Mouse (Mus musculus): ENCODE results near the gene Dvl2. TPM values are rescaled to one million over a fixed set of nuclear protein-coding genes. Genes with fewer than 3 reads are reported as not detected.
"Not testable (repeated sequence)": the region's sequence is repeated elsewhere in the genome, so short reads cannot be mapped to it uniquely, and the experiment has no call there.

Dvl2 gene
- polyA plus RNA-seq, 1 experiment from 2014 or later, result 28.7 TPM

DNA sequence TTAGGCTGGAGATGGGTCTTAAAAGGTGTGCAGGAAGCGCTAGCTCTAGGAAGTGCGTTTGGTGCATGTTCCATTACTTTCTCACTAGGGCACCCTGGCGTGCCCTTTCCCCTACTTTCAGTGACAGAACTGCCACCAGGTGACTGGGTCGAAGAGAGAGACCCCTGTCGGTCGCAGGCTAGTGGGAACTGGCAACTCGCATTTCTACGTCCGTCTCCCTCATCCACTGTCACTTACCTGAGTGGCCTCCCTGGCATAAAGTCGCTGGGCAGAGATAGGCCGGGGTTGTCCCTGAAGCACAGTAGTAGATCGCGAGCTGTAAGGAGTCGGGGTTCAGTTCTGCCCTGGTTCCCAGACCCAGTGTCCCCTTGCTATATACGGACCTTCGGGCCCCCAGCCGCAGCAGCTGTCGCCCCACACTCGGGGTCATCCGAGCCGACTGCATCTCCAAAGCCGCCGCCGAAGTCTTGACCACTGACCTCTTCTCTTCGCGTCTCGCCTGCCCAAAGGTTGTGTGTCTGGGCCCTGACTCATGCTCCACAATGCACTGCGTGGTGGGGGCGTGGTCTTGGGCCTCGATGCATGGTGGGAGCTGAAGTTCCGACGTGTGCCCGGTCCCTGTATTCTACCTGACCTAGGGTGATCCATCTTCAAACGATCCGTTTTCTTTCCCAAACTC is 14.6 kb downstream of the Dvl2 start, which contains the start of gene Acadvl:
Gene Acadvl (minus strand): TSS at position 532 of the 679 bp plus-strand sequence.
- no peaks in the 10 kb centered on the region for H3K9me3 ChIP-seq
- under 1% methylated on average over 35 of the region's 35 CpGs for WGBS
- peaks cover 30% of the 10 kb centered on the region for H3K36me3 ChIP-seq
- peak within 1 kb of the TSS; percentile 61 for H3K4me3 ChIP-seq
- H3K4me2 ChIP-seq, result peak within 1 kb of the TSS; percentile 74
- no peaks in the 10 kb centered on the region for H3K27me3 ChIP-seq
- peak; percentile 82 for ATAC-seq (ENCODE audit: low FRiP score, low read depth)
- H3K27ac ChIP-seq (replicated peaks), result peak within 1 kb of the TSS; percentile 72
- H3K9ac ChIP-seq, result peak within 1 kb of the TSS; percentile 78
- peaks cover 44% of the 10 kb centered on the region for H3K4me1 ChIP-seq (replicated peaks)

DNA sequence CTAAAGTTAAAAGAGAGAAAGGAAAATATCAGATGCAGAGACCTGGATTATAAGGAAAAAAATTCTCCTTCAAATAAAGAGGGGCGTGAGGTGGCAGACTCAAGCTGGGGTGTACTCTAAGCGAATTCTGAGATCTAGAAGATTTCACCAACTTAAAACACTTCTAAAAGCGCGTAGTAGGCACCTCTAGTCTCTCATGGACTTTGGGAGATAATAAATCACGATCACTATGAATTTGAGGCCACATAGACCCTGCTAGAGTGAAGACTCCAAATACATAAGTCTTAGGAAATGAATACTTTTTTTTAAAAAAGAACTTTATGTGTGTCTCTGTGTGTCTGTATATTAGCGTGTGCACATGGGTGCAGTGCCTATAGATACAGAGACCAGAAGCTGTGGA is 15.3 kb downstream of the Dvl2 start:
- 69% methylated on average over 6 of the region's 6 CpGs for WGBS
- H3K27me3 ChIP-seq, result no peaks in the 10 kb centered on the region
- peaks cover 25% of the 10 kb centered on the region for H3K36me3 ChIP-seq
- H3K4me3 ChIP-seq, result peak overlapping the region; percentile 61
- ATAC-seq (ENCODE audit: low FRiP score, low read depth), result no peak
- H3K4me2 ChIP-seq, result peak overlapping the region; percentile 74
- no peak overlapping the region for H3K27ac ChIP-seq (replicated peaks)
- H3K9ac ChIP-seq, result no peak overlapping the region; the same call in 1 of the 2 replicates
- H3K9me3 ChIP-seq, result no peaks in the 10 kb centered on the region
- peaks cover 50% of the 10 kb centered on the region for H3K4me1 ChIP-seq (replicated peaks)

DNA sequence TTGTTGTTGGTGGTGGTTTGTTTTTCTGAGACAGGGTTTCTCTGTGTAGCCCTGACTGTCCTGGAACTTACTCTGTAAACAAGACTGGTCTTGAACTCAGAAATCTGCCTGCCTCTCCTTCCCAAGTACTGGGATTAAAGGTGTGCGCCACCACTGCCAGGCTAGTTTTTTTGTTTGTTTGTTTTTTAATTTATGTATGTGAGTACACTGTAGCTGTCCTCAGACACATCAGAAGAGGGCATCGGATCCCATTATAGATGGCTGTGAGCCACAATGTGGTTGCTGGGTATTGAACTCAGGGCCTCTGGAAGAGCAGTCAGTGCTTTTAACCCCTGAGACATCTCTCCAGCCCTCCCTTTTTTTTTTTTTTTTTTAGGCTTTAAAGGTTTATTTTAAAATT is 15.8 kb downstream of the Dvl2 start:
- peaks cover 20% of the 10 kb centered on the region for H3K36me3 ChIP-seq
- peaks cover 55% of the 10 kb centered on the region for H3K4me1 ChIP-seq (replicated peaks)
- not testable (repeated sequence) for H3K4me3 ChIP-seq; H3K27ac ChIP-seq (replicated peaks); H3K27me3 ChIP-seq; H3K4me2 ChIP-seq; ATAC-seq (ENCODE audit: low FRiP score, low read depth); H3K9ac ChIP-seq; H3K9me3 ChIP-seq
- 78% methylated on average over 2 of the region's 2 CpGs for WGBS

DNA sequence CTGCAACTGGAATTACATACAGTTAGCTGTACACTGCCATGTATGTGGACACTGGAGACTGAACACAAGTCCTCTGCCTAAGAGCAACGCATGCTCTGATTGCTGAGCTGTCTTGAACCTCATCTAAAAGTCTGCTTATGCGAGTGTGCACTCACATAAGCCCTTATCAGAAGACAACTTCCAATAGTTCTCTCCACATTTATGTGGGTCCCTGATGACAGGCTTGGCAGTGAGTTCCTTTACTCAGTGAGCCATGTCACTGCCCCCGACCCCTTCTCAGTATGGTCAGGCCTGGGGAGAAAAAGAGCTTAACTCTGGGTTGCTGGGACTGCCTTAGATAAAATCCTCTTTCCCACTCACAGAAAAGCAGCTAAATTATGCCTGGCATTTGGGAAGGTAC is 16.3 kb downstream of the Dvl2 start, which contains the start of gene Dlg4:
Gene Dlg4 (plus strand): TSS at position 274 of the 400 bp plus-strand sequence.
- Histone ChIP-seq H3K27ac (replicated peaks) (peak within 1 kb of the TSS; percentile 94), H3K27me3 (no peaks in the 10 kb centered on the region), H3K9me3 (no peaks in the 10 kb centered on the region), H3K4me2 (peak within 1 kb of the TSS; percentile 89), H3K4me3 (peak within 1 kb of the TSS; percentile 54), H3K36me3 (peaks cover 15% of the 10 kb centered on the region), H3K9ac (peak within 1 kb of the TSS; percentile 86), H3K4me1 (replicated peaks) (peaks cover 55% of the 10 kb centered on the region)
- WGBS, result 79% methylated on average over 3 of the region's 3 CpGs
- ATAC-seq (ENCODE audit: low FRiP score, low read depth), result no peak

DNA sequence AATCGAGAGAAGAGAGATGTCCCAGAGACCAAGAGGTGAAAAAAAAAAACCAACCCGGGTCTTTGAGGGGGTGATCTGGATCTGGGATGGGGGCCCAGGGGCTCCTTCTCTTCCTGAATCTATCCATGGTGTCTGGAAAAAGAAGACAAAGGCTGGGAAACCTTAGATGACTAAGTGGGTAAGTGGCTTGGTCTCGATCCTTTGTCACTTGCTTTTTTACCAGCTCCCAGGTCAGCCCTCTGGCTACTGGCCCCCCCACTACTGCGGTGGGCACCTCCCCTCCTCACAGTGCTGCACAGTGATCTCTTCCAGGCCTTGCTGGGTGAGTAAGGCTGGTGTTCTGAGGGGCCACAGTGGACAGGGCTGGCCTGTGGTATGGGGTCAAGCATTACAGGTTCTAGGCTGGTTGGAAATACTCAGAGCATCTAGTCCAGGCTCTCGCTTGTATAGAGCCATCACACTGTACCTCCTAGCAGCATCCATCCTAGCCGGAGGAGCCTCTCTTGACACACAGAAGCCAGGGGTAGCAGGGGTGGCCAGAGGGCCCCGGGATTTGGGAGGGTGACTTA is 16.9 kb downstream of the Dvl2 start:
- H3K9me3 ChIP-seq, result no peaks in the 10 kb centered on the region
- H3K4me1 ChIP-seq (replicated peaks), result peaks cover 61% of the 10 kb centered on the region
- peak overlapping the region; percentile 94 for H3K27ac ChIP-seq (replicated peaks)
- H3K27me3 ChIP-seq, result no peaks in the 10 kb centered on the region
- no peak for ATAC-seq (ENCODE audit: low FRiP score, low read depth)
- peak overlapping the region; percentile 89 for H3K4me2 ChIP-seq
- 46% methylated on average over 7 of the region's 7 CpGs for WGBS
- H3K4me3 ChIP-seq, result peak overlapping the region; percentile 54
- peak overlapping the region; percentile 86; the same call in 1 of the 2 replicates for H3K9ac ChIP-seq
- peaks cover 10% of the 10 kb centered on the region for H3K36me3 ChIP-seq

DNA sequence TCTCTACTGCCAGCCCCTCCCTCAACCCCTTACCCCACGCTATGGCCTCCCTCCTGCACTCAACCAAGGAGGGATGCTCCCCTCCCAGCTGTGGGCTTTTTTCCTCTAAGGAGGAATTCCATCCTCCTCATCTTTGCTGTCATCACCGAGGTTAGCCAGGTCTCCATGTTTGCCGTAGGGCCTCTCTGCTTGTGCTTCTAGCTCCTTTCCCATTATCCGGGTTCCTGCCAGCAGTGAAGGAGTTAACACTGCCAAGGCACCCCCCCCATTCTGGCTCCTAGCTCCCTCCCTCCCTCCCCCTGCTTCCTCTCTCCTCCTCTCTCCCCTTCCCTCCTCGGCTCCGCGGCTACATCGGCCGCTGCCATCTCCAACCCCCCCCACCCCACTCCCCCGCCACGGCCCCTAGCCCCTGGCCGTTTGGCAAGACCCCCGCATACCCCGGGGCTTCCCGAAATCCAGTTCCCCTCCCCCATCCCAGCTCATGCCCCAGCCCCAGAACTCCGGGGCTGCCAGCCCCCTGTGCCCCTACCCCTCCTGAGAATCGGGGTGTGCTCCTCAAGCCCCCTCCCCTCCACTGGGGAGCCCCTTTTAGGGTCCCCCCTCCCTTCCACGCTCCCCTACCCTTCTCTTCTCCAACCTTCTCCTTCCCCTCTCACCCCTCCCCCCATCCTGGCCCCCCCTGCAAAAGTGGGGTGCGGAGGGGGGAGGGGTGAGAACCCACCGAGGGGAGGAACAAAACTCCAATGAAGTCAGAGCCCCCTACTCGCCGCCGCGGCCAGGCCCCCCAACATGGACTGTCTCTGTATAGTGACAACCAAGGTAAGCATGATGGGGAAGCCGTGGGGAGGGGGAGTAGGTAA is 18.0 kb downstream of the Dvl2 start:
- Histone ChIP-seq H3K4me1 (replicated peaks) (peaks cover 72% of the 10 kb centered on the region), H3K4me3 (peak overlapping the region; percentile 54), H3K9me3 (no peaks in the 10 kb centered on the region), H3K27ac (replicated peaks) (peak overlapping the region; percentile 94), H3K4me2 (peak overlapping the region; percentile 89), H3K36me3 (no peaks in the 10 kb centered on the region), H3K9ac (peak overlapping the region; percentile 86), H3K27me3 (no peaks in the 10 kb centered on the region)
- ATAC-seq (ENCODE audit: low FRiP score, low read depth), result no peak
- 2% methylated on average over 21 of the region's 25 CpGs for WGBS

DNA sequence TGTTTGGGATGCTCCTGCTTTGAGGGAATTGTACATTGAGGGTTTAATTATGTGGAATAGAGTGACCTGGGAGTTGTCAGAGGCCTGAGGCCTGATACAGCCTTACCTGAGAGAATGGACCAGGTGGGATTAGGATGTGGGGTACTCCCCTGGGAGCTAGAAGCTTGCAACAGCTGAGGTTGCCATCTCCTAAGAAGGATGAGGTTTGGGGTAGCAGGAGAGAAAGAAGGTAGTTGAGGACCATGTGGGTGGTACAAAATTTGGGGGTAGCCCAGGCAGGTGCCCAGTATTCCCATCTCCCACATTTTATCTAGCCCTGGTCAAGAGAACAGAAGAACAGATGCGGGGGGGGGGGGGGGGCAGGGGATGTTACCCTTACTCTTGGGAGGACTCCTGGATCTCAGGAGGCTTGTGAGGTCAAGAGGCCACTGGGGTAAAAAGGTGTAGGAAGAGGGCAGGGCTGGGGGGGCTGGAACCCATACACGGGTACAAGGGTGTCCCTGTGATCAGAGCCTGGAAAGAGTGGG is 19.2 kb downstream of the Dvl2 start:
- Histone ChIP-seq H3K9me3 (no peaks in the 10 kb centered on the region), H3K4me2 (peak overlapping the region; percentile 89), H3K4me3 (peak overlapping the region; percentile 54), H3K9ac (peak overlapping the region; percentile 86), H3K36me3 (no peaks in the 10 kb centered on the region), H3K27me3 (no peaks in the 10 kb centered on the region), H3K27ac (replicated peaks) (peak overlapping the region; percentile 94), H3K4me1 (replicated peaks) (peaks cover 75% of the 10 kb centered on the region)
- 8% methylated on average over 2 of the region's 2 CpGs for WGBS
- ATAC-seq (ENCODE audit: low FRiP score, low read depth), result no peak

DNA sequence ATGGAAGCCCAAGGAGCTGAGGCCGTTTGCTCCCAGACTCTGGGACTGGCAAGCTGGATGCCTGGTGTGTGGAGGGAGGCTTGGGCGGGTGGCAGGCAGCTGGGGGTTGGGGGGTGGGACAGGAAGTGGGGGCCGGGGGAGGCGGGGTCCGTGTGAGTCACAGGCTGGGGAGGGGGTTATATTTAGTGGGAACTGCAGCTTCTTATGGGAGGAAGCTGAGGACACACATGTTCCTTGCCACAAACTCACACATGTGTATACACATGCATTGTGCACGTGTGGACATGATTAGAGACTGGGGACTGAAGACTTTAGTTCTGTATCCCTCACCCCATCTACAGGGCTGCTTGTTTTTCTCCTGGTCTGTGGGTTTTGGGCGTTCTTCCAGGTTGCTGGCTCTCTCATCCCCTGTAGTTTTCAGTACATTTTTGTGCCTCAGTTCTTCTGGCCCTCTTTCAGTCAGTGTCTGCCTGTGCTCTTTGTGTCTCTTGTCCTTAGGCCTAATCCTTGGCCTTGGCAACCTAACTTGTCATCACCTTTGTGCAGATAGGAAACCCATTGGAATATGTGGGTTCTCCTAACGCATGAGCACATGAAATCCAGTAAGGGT is 19.7 kb downstream of the Dvl2 start:
- peaks cover 76% of the 10 kb centered on the region for H3K4me1 ChIP-seq (replicated peaks)
- H3K4me2 ChIP-seq, result peak overlapping the region; percentile 89
- no peaks in the 10 kb centered on the region for H3K27me3 ChIP-seq
- no peak for ATAC-seq (ENCODE audit: low FRiP score, low read depth)
- no peaks in the 10 kb centered on the region for H3K36me3 ChIP-seq
- H3K9me3 ChIP-seq, result no peaks in the 10 kb centered on the region
- H3K4me3 ChIP-seq, result peak overlapping the region; percentile 54
- H3K9ac ChIP-seq, result peak overlapping the region; percentile 26
- H3K27ac ChIP-seq (replicated peaks), result peak overlapping the region; percentile 94
- WGBS, result 21% methylated on average over 7 of the region's 8 CpGs

DNA sequence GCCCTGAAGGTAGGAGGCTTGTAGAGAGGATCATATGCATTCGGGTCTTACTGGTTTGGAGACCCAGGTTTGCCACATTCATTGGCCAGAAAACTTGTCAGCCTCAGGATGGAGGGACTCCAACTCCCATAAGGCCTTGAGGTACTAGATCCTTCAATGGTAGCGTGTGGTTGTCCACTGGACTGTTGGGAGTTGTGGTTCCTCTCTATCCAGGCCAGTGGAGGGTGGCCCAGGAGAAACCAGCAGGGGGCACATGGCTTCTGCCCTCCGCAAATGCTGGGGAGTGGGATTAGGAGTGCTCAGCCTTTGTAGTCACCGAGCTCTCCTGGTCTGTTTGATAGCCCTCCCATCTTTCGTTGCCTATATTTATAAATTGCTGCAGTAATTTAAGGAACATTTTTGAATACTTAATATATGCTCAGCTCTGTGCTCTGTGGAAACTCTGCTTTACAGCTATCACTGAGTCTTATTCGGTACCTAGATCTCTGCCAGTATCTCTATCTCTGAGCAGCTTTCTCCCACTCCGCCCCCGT is 20.4 kb downstream of the Dvl2 start:
- H3K36me3 ChIP-seq, result no peaks in the 10 kb centered on the region
- H3K4me1 ChIP-seq (replicated peaks), result peaks cover 79% of the 10 kb centered on the region
- H3K4me3 ChIP-seq, result peak overlapping the region; percentile 54
- no peaks in the 10 kb centered on the region for H3K9me3 ChIP-seq
- peak overlapping the region; percentile 94 for H3K27ac ChIP-seq (replicated peaks)
- ATAC-seq (ENCODE audit: low FRiP score, low read depth), result peak; percentile 68
- no peaks in the 10 kb centered on the region for H3K27me3 ChIP-seq
- under 1% methylated on average over 8 of the region's 8 CpGs for WGBS
- H3K9ac ChIP-seq, result peak overlapping the region; percentile 26
- peak overlapping the region; percentile 89 for H3K4me2 ChIP-seq

DNA sequence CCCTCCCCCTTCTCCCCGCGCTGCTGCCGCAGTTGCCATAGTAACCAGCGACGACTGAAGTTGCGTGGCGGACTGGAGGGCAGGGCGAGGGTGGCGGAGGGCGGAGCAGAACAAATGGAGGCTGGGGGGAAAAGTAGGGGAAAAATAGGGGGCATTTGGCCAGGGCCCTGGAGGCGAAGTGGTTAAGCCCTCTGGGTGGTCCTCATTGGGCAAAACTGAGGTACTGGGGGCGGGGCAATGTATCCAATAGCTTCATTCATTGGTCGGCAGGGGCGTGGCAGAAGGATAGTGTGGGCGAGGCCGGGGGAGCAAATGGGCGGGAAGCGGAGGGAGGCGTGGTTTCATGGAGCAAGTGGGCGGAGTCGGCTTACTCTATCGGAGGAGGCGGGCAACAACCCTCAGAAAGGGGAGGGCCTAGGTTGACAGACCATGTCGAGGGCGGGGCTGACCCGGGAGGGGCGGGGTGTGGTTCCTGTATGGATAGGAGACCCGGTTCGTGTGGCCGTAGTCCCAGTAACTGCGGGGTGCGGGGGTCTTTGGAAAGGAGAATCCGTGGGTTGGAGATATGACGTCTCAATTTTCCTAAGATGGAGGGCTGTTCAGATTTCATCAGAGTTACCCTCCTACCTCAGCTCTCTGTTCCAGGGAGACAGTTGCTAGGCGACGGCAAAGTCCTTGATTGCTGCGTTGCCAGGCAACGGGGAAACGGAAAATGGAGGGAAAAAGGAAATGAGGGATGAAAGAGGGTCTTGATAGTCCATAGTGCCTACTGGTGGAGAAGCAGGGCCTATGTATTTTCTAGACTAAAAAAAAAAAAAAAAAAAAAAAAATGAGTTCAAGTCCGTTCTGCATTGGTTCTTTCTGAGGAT is 21.1 kb downstream of the Dvl2 start:
- no peaks in the 10 kb centered on the region for H3K27me3 ChIP-seq
- H3K27ac ChIP-seq (replicated peaks), result peak overlapping the region; percentile 94
- H3K4me2 ChIP-seq, result peak overlapping the region; percentile 89
- peak overlapping the region; percentile 54 for H3K4me3 ChIP-seq
- H3K9me3 ChIP-seq, result no peaks in the 10 kb centered on the region
- H3K36me3 ChIP-seq, result no peaks in the 10 kb centered on the region
- ATAC-seq (ENCODE audit: low FRiP score, low read depth), result peak; percentile 73
- under 1% methylated on average over 40 of the region's 40 CpGs for WGBS
- H3K4me1 ChIP-seq (replicated peaks), result peaks cover 86% of the 10 kb centered on the region
- H3K9ac ChIP-seq, result peak overlapping the region; percentile 26

Data from hindbrain, embryonic 15.5 days (tissue).